Mouse (Mus musculus) cortical plate, adult 2 months (tissue): ENCODE measurements at regions not wholly inside any gene's neighbourhood (a gene's known extent, or its start where the extent isn't known, plus 50 kb on each side); places are given as distances from the start of the nearest gene placed in this dataset.

Experiments used
- CTCF ChIP-seq: fragments of 200-500 bp; IDR thresholded peaks from 2 replicates; pipeline ENCODE4 v1.5.1; 2011; ENCODE audit warnings: mild to moderate bottlenecking, control low read depth, low read length; ENCODE audit not compliant: insufficient read depth; ENCODE audit errors: extremely low read depth
- POLR2A ChIP-seq: fragments of 200-500 bp; IDR thresholded peaks from 2 replicates; pipeline ENCODE4 v1.6.1; 2011; ENCODE audit warnings: mild to moderate bottlenecking, low read length, control low read depth; ENCODE audit not compliant: insufficient read depth; ENCODE audit errors: extremely low read depth

DNA sequence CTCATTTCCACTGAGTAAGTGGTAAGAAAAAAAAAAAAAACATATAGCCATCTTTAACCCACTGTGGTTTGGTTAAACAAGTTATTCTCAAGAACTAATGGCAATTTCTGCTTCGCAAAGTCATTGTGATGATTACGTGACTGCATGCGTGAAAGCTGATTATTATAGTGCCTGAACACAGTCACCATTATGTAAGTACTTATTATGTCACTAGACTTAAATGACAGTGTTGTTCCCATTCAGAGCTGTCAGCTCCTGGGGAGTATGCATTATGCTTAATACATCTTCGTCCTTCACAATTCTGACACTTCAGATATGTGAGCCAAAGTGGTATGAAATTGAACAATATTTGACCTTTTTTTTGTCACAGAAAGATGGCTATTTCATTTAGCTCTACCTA is 71.3 kb upstream of the Kcnd3 start:
- TF ChIP-seq POLR2A: no peak
- no peak for TF ChIP-seq CTCF
